Mouse (Mus musculus) left cerebral cortex, postnatal 10 days (tissue): ENCODE data around the gene Nkx3-2. TPM values are rescaled to one million over a fixed set of nuclear protein-coding genes. Genes with fewer than 3 reads are reported as not detected.
A peak's percentile ranks its signal among the peaks of the same experiment; 100 is the strongest.

Experiments used
- DNase-seq, 2 experiments: peaks; one replicate each; pipeline ENCODE4 v3.0.0; 2021 to 2022; ENCODE audit warnings: low spot score in 2 of 2, mixed read lengths in 1 of 2; ENCODE audit errors: extremely low spot score in 1 of 2
- intact Hi-C: fragments of 180-260 bp; cut with DNase I; formaldehyde crosslinking; loops from one replicate; pipeline ENCODE4 v1.15.1; 2025
- total RNA-seq, 2 experiments: library from RNA; stranded (reverse); gene quantifications; 2 replicates each; pipeline ENCODE4 v1.2.3; 2021

Nkx3-2 gene
- total RNA-seq: not detected

GRCm38 (mm10) chr5:41763731-41764721 lies at the start of gene Nkx3-2:
Gene Nkx3-2, minus strand, starts transcription at chr5:41764501.
- intact Hi-C loops: loop anchor here (5.0 kb wide), 1 partner anchor 57 kb away; the partner anchor contains the start of gene Rab28
- DNase-seq: no peak

- DNase-seq: no peak
- intact Hi-C loops: no loop called here
These were observed 48.2 kb upstream of the Nkx3-2 start for GRCm38 (mm10) chr5:41812516-41812915.

GRCm38 (mm10) chr5:41811279-41811678 lies 47.0 kb upstream of the Nkx3-2 start:
- DNase-seq: no peak
- intact Hi-C loops: no loop called here

GRCm38 (mm10) chr5:41807383-41807782 lies 43.1 kb upstream of the Nkx3-2 start:
- intact Hi-C loops: no loop called here
- DNase-seq: no peak

GRCm38 (mm10) chr5:41806176-41806575 lies 41.9 kb upstream of the Nkx3-2 start:
- intact Hi-C loops: no loop called here
- no peak for DNase-seq

GRCm38 (mm10) chr5:41805085-41805484 lies 40.8 kb upstream of the Nkx3-2 start:
- intact Hi-C loops: no loop called here
- no peak for DNase-seq

GRCm38 (mm10) chr5:41804643-41805042 lies 40.3 kb upstream of the Nkx3-2 start:
- no peak for DNase-seq
- intact Hi-C loops: no loop called here

- intact Hi-C loops: no loop called here
- DNase-seq: no peak
These were observed 37.3 kb upstream of the Nkx3-2 start for GRCm38 (mm10) chr5:41801622-41802021.

GRCm38 (mm10) chr5:41794434-41794833 lies 30.1 kb upstream of the Nkx3-2 start:
- DNase-seq: peak in 1 of 2 experiments; percentile 28
- intact Hi-C loops: no loop called here

- DNase-seq: no peak
- intact Hi-C loops: no loop called here
These were observed 26.2 kb upstream of the Nkx3-2 start for GRCm38 (mm10) chr5:41790517-41790916.

GRCm38 (mm10) chr5:41788877-41789276 lies 24.6 kb upstream of the Nkx3-2 start:
- DNase-seq: no peak
- intact Hi-C loops: no loop called here

- intact Hi-C loops: no loop called here
- DNase-seq: no peak
These were observed 17.6 kb upstream of the Nkx3-2 start for GRCm38 (mm10) chr5:41781890-41782289.

- intact Hi-C loops: no loop called here
- no peak for DNase-seq
These were observed 15.7 kb upstream of the Nkx3-2 start for GRCm38 (mm10) chr5:41780026-41780425.

- intact Hi-C loops: no loop called here
- no peak for DNase-seq
These were observed 11.4 kb upstream of the Nkx3-2 start for GRCm38 (mm10) chr5:41775728-41776127.

- DNase-seq: no peak
- intact Hi-C loops: no loop called here
These were observed 11.0 kb upstream of the Nkx3-2 start for GRCm38 (mm10) chr5:41775273-41775672.

GRCm38 (mm10) chr5:41768382-41769040 lies 4.2 kb upstream of the Nkx3-2 start:
- peak; percentile 82 to 88 for DNase-seq
- intact Hi-C loops: loop anchor here (1.0 to 2.0 kb wide), 2 partner anchors 644 to 716 kb away; no protein-coding TSS in a partner anchor

GRCm38 (mm10) chr5:41767296-41768200 lies 3.2 kb upstream of the Nkx3-2 start:
- intact Hi-C loops: loop anchor here (1.0 to 2.0 kb wide), 2 partner anchors 643 to 715 kb away; no protein-coding TSS in a partner anchor
- no peak for DNase-seq

GRCm38 (mm10) chr5:41766406-41767010 lies 2.2 kb upstream of the Nkx3-2 start:
- intact Hi-C loops: no loop called here
- no peak for DNase-seq
